Mouse (Mus musculus) frontal cortex, postnatal 25 days (tissue): ENCODE data around the gene Olfr1340.

Source experiments
- DNase-seq, 2 experiments: peaks; one replicate each; pipeline ENCODE4 v3.0.0; 2022; ENCODE audit warnings: low spot score in 2 of 2

Olfr1340 gene

GRCm38 (mm10) chr4:118719838-118720237 is at the start of gene Olfr1340:
TSS of gene Olfr1340 (plus strand) at chr4:118720138.
- DNase-seq, result no peak

DNA sequence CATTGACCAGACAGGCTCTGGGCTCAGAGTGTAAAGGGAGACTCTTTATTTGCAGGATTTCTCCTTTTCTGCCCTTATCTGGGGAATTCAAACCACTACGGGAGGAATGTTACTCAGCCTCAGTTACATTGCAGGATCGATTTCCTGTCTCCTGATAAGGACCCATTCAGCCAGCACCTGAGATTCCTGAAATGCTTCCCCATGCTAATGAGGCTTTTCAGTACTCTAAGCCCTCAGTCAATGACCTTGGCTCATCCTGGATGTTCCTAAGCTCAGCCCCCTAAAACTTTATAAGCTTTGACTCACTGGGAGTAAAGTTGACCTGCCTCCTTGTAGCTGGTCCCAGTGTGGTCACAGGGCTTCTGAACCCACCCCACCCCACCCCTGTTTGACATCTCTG is 32.9 kb upstream of the Olfr1340 start:
- DNase-seq, result no peak

GRCm38 (mm10) chr4:118692412-118692973 is 27.4 kb upstream of the Olfr1340 start, which contains the start of gene Olfr1342:
TSS of gene Olfr1342 (minus strand) at chr4:118692756.
- no peak for DNase-seq

GRCm38 (mm10) chr4:118693812-118694211 is 26.1 kb upstream of the Olfr1340 start:
- DNase-seq, result no peak

DNA sequence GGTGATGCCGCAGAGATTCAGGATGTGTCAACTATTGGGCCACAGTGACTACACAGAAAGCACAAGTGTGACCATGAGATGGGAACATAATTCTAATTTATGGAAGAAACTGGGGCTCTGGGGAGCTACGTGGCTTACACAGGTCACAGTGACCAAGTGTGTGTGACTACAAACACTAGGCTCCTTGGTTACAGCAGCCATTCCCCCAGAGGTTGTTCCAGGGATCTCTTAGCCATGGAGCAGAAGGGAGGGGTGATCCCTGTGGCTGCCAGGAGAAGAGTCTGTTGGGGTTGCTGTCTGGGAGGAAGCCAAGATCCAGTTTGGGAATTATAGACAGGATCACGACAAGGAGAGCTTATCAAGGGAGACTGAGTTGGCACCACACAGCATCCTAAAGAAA is 16.7 kb upstream of the Olfr1340 start, which contains the start of gene Olfr1341:
Gene Olfr1341, plus strand, starts transcription at position 301 of the 400 bp plus-strand sequence.
- DNase-seq, result no peak

- no peak for DNase-seq
Measured at GRCm38 (mm10) chr4:118708086-118708485, 11.9 kb upstream of the Olfr1340 start.

- no peak for DNase-seq
Measured at GRCm38 (mm10) chr4:118711656-118712055, 8.3 kb upstream of the Olfr1340 start.

- no peak for DNase-seq
Measured at GRCm38 (mm10) chr4:118721742-118722483, 2.0 kb downstream of the Olfr1340 start.

DNA sequence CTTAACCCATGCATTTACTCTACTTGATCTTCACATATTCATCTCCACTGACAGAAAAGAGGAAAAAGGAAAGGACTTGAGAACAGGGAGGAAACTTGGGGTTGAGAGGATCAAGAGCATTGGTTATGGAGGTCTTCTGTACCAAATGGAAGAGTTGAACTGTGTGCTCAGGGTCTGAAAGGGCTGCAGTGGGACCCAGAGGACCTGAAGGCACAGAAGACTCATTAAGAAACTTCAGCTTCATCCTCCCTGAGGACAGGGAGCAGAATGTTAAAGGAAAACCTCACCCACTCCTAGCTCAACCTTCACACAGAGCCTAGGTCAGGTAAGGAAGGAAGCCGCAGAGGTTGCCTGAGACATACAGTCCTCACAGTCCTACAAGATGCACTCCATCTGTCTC is 11.9 kb downstream of the Olfr1340 start, which contains the start of gene Olfr1339:
Gene Olfr1339, plus strand, starts transcription at position 301 of the 400 bp plus-strand sequence.
- no peak for DNase-seq

DNA sequence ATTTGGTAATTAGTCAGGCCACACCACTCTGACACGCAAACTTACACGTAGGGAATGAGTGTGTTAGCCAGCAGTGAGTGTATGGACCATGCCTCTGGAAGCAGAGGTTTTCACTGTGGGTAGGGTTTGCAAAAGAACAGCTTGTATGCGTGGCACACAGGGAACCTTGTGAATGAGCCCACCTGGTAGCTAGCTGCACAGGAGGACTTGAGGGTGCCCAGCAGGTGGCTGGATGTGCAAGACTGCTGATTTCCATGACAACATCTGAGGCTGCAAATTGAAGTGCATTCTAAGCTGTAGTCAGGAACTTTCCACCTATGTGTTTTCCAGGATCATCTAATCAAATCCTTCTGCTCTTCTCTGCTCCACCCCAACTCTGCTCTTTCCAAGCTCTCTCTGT is 19.6 kb downstream of the Olfr1340 start:
- DNase-seq, result no peak

DNA sequence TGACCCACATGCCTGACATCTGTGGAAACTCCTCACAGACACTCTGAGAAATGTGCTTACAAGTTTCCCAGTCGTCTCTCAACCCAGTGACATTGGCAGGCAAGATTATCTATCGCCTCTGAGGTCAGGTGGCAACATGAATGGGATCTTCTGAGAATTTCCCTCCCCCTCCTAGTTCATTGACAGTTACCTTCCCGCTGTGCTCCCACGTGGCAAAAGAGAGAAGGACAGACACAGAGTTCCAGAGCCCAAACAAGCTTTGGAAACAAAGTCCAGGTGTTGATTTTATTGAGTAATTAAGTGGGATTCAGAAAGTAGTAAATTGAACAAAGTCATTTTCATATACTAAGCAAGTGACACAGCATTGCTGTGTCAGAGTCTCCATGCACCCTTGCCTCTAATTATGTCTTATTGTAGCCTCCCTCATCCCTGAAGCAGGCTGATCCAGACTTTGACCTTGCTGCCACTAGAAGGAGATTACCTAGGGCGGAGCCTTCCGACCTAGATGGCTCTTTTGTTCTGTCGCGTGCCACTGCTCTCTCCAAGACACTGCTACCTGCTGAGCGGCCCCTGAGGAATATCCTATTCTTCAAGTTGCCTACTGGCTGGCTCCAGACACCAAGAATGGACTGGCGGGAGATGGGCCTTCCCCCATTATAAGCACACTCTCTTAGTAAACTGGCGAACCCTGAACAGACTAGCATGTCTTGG is 21.2 kb downstream of the Olfr1340 start:
- DNase-seq, result no peak

- DNase-seq, result no peak
Measured at GRCm38 (mm10) chr4:118741881-118742280, 21.9 kb downstream of the Olfr1340 start.

- no peak for DNase-seq
Measured at GRCm38 (mm10) chr4:118758637-118759036, 38.7 kb downstream of the Olfr1340 start, which contains the start of gene Olfr1338. TSS of gene Olfr1338 (minus strand) at chr4:118758737.
